Mouse (Mus musculus): Measurements from ENCODE around the gene Nrtn.

DNA sequence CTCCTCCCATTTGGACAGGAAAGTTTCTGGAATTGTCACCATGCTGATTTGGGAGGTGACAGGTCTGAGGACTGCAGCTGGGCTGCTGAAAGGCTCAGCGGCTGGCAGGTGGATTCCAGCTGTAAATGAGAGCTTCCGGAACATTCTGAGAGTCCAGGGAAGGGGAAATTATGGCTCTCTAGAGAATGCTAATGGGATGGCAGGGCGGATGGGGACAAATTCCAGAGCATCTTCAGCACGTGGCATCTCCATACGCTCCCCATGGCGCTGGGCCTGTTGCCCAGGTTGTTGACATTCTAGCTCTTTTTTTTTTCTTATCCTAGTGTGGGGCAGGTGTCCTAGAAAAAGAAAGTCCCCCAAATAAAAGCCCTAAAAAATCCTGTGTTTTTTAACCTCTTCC, 28.2 kb downstream of the Nrtn start:
- TF ChIP-seq POLR2A (IDR thresholded peaks at IDR 0.05; ENCODE audit: low read depth, low read length) (no peak), CTCF (IDR thresholded peaks at IDR 0.05; ENCODE audit: extremely low read depth, insufficient read length, insufficient replicate concordance, low read depth, low read length) (no peak)

Measured in small intestine, adult 2 months (tissue).